In the genomic region with DNA sequence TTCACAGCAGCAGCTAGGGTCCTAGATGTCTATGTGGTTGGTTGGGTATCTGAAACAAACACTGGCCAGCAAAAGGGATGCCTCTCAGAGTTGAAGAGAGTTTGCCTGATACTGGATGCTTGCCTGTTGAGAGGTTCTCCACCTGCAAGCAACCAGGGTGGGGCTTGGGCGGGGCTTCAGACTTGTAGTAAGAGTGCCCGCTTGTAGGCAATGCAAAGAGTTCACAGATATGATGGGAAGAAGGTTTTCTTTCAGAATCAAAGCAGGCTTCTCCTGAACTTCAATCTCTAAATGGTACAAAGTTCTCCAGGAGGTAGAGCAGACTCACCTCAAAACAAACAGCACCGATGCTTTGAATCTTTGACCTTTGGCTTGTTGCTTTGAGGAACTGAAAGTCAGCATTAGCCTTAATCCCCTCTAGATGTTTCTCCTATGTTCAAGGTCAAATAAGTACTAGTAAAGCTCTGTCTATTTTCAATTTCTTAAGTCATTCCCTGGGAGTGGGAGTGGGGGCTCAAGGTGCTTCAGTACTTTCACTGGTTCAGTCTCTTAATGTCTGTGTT, we compare ENCODE assay signal across 19 mouse cellular contexts. TPM values are rescaled to one million over a fixed set of nuclear protein-coding genes. Genes with fewer than 3 reads are reported as not detected.
"Had no signal": no experiment of that assay in that cellular context is flagged by ENCODE, and none has a peak within 500 bp of the region (broad histone marks: within the 10 kb centered on the region; RNA-seq: fewer than 3 reads in every experiment).

No protein-coding gene starts in this region.

- H3K9ac ChIP-seq: liver, embryonic 14.5 days; lung, embryonic 14.5 days; midbrain, embryonic 12.5 days; neural tube, embryonic 12.5 days had no signal

- H3K4me1 ChIP-seq: megakaryocyte, embryonic 14.5 days; midbrain, embryonic 12.5 days; neural tube, embryonic 12.5 days had no signal

- H3K27ac ChIP-seq: liver, embryonic 14.5 days; midbrain, embryonic 12.5 days; neural tube, embryonic 12.5 days had no signal

- H3K4me3 ChIP-seq: megakaryocyte, embryonic 14.5 days; midbrain, embryonic 12.5 days; neural tube, embryonic 12.5 days had no signal

- H3K4me2 ChIP-seq: lung, embryonic 14.5 days; midbrain, embryonic 12.5 days; neural tube, embryonic 12.5 days had no signal

- DNase-seq: lung, adult 18-20 months; lung, embryonic 14.5 days; lung, postnatal 10 days; lung, postnatal 4 days; midbrain, embryonic 14.5 days; retina, postnatal 1 day; right cerebral cortex, adult 18-20 months; right cerebral cortex, postnatal 25 days; right cerebral cortex, postnatal 4 days; spleen, adult 18-20 months; thymus, adult 18-20 months; thymus, postnatal 14 days; thymus, postnatal 36 days had no signal

- H3K27me3 ChIP-seq: megakaryocyte, embryonic 14.5 days; midbrain, embryonic 12.5 days; neural tube, embryonic 12.5 days had no signal

- H3K9me3 ChIP-seq: megakaryocyte, embryonic 14.5 days; midbrain, embryonic 12.5 days; neural tube, embryonic 12.5 days had no signal

- H3K36me3 ChIP-seq: midbrain, embryonic 12.5 days; neural tube, embryonic 12.5 days had no signal

RNA-seq across cellular contexts. Expression of gene Crp, which starts 12.0 kb away (rescaled TPM):
- polyA plus RNA-seq: lung, embryonic 14.5 days; midbrain, embryonic 12.5 days; midbrain, embryonic 14.5 days; midbrain, postnatal 0 days; small intestine, adult 2 months had no signal
